Mouse (Mus musculus) G1E (cell line): ENCODE data around the gene Mgrn1.

Experiments used
- CTCF ChIP-seq: IDR thresholded peaks from 2 replicates; pipeline ENCODE4 v1.5.1; 2012; ENCODE audit warnings: low read depth, low read length, inconsistent platforms, mixed read lengths
- POLR2AphosphoS5 ChIP-seq: IDR thresholded peaks from 2 replicates; pipeline ENCODE4 v1.6.1; 2012; ENCODE audit warnings: low read depth, low read length, inconsistent platforms; ENCODE audit not compliant: insufficient replicate concordance
- TAL1 ChIP-seq: conservative IDR thresholded peaks from 2 replicates; pipeline ENCODE4 v1.6.1; 2012; ENCODE audit warnings: low read depth, low read length, inconsistent platforms, mixed read lengths

DNA sequence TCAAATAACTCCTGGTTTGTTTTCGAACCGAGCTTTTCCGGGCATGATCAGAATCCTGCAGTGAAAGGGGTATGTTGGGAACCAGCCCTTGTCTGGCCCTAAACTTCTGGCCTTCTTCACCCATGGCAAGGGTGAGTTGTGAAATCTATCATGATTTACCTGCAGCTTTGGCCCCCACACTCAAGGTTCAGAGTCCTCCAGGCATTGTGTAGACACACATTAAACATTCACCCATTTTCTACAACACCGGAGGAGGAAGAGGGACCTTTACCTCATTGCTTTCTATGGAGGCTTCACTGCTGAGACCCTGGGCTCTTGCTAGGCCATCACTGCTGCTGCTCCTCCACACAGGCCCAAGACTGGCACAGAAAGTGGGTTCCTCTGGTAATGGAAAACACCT is 61.3 kb downstream of the Mgrn1 start:
- TF ChIP-seq CTCF (no peak), TAL1 (no peak), POLR2AphosphoS5 (no peak)
